Mouse (Mus musculus): ENCODE data around the gene Myo10.

DNA sequence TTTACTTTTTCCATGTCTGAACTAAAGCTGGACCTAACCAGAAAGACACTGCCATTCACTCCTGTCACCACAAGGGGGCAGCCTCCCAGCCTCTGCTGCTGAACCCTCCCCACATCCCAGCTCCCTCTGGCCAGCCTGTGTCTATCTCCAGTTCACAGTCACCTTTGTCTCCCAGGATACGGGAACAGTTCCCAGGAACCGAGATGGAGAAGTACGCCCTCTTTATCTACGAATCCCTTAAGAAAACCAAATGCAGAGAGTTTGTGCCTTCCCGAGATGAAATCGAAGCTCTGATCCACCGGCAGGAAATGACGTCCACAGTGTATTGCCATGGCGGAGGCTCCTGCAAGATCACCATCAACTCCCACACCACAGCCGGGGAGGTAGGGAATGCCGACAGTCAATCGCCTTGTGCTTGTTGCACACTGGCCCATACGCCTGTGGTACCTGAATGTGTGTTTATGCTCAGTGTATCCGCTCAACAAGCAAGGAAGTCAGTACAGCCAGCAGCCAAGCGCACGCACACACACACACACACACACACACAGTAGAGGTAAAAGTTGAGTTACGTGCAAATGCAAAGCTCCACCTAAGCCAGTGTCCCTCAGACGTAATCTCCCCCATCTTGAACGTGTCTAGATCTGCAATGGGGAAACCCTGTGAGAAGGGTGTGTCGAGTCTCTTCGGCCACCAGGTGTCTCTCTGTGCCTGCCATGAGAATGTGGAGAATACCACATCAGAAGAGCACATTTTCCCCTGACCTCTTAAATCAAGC lies 183.2 kb downstream of the Myo10 start:
- no peak for TF ChIP-seq POLR2A (IDR thresholded peaks at IDR 0.05; ENCODE audit: low read depth, low read length)
- peak; percentile 82 for TF ChIP-seq CTCF (IDR thresholded peaks at IDR 0.05; ENCODE audit: borderline replicate concordance, insufficient read depth, low read length)

Data from embryonic fibroblast, embryonic 13.5 days (primary cell).